Mouse (Mus musculus): ENCODE measurements at regions not wholly inside any gene's neighbourhood (a gene's known extent, or its start where the extent isn't known, plus 50 kb on each side); places are given as distances from the start of the nearest gene placed in this dataset.

GRCm38 (mm10) chr11:93725242-93725641 is 160.3 kb downstream of the Utp18 start:
- H3K4me1 ChIP-seq (replicated peaks; ENCODE audit: control insufficient read depth, insufficient read depth, low read length), result no peaks in the 10 kb centered on the region
- H3K36me3 ChIP-seq (ENCODE audit: control insufficient read depth, insufficient read depth), result no peaks in the 10 kb centered on the region
- no peak overlapping the region for H3K27ac ChIP-seq (ENCODE audit: low read length)
- H3K9me3 ChIP-seq (ENCODE audit: control insufficient read depth, low read length), result no peaks in the 10 kb centered on the region
- 10% methylated on average over 6 of the region's 6 CpGs for WGBS
- no peak overlapping the region for H3K4me2 ChIP-seq (ENCODE audit: low read length)
- H3K9ac ChIP-seq (replicated peaks; ENCODE audit: low read depth, low read length), result no peak overlapping the region
- H3K4me3 ChIP-seq (replicated peaks; ENCODE audit: low read length), result no peak overlapping the region
- ATAC-seq, result peak; percentile 67
- H3K27me3 ChIP-seq (replicated peaks; ENCODE audit: control insufficient read depth, insufficient read depth, low read length), result no peaks in the 10 kb centered on the region

- Histone ChIP-seq H3K27me3 (replicated peaks; ENCODE audit: control insufficient read depth, insufficient read depth, low read length) (no peaks in the 10 kb centered on the region), H3K9me3 (ENCODE audit: control insufficient read depth, low read length) (no peaks in the 10 kb centered on the region), H3K4me1 (replicated peaks; ENCODE audit: control insufficient read depth, insufficient read depth, low read length) (no peaks in the 10 kb centered on the region), H3K36me3 (ENCODE audit: control insufficient read depth, insufficient read depth) (no peaks in the 10 kb centered on the region), H3K9ac (replicated peaks; ENCODE audit: low read depth, low read length) (no peak overlapping the region), H3K4me3 (replicated peaks; ENCODE audit: low read length) (no peak overlapping the region), H3K27ac (ENCODE audit: low read length) (no peak overlapping the region), H3K4me2 (ENCODE audit: low read length) (no peak overlapping the region)
- no peak for ATAC-seq
- 70% methylated on average over 2 of the region's 2 CpGs for WGBS
These were observed 166.4 kb downstream of the Utp18 start for GRCm38 (mm10) chr11:93719141-93719540.

GRCm38 (mm10) chr11:93709686-93710085 is 175.9 kb downstream of the Utp18 start:
- ATAC-seq, result no peak
- Histone ChIP-seq H3K27me3 (replicated peaks; ENCODE audit: control insufficient read depth, insufficient read depth, low read length) (no peaks in the 10 kb centered on the region), H3K9ac (replicated peaks; ENCODE audit: low read depth, low read length) (no peak overlapping the region), H3K4me2 (ENCODE audit: low read length) (no peak overlapping the region), H3K27ac (ENCODE audit: low read length) (no peak overlapping the region), H3K9me3 (ENCODE audit: control insufficient read depth, low read length) (no peaks in the 10 kb centered on the region), H3K4me3 (replicated peaks; ENCODE audit: low read length) (no peak overlapping the region), H3K36me3 (ENCODE audit: control insufficient read depth, insufficient read depth) (no peaks in the 10 kb centered on the region), H3K4me1 (replicated peaks; ENCODE audit: control insufficient read depth, insufficient read depth, low read length) (no peaks in the 10 kb centered on the region)
- 85% methylated on average over 4 of the region's 4 CpGs for WGBS

GRCm38 (mm10) chr11:93696982-93697541 is 188.5 kb downstream of the Utp18 start:
- WGBS, result 92% methylated on average over 8 of the region's 8 CpGs
- Histone ChIP-seq H3K4me3 (replicated peaks; ENCODE audit: low read length) (no peak overlapping the region), H3K36me3 (ENCODE audit: control insufficient read depth, insufficient read depth) (no peaks in the 10 kb centered on the region), H3K4me1 (replicated peaks; ENCODE audit: control insufficient read depth, insufficient read depth, low read length) (no peaks in the 10 kb centered on the region), H3K9me3 (ENCODE audit: control insufficient read depth, low read length) (no peaks in the 10 kb centered on the region), H3K27ac (ENCODE audit: low read length) (no peak overlapping the region), H3K4me2 (ENCODE audit: low read length) (no peak overlapping the region), H3K27me3 (replicated peaks; ENCODE audit: control insufficient read depth, insufficient read depth, low read length) (no peaks in the 10 kb centered on the region), H3K9ac (replicated peaks; ENCODE audit: low read depth, low read length) (no peak overlapping the region)
- ATAC-seq, result no peak

GRCm38 (mm10) chr11:93696096-93696890 is 189.3 kb downstream of the Utp18 start:
- H3K36me3 ChIP-seq (ENCODE audit: control insufficient read depth, insufficient read depth), result no peaks in the 10 kb centered on the region
- H3K4me2 ChIP-seq (ENCODE audit: low read length), result no peak overlapping the region
- no peak for ATAC-seq
- H3K27me3 ChIP-seq (replicated peaks; ENCODE audit: control insufficient read depth, insufficient read depth, low read length), result no peaks in the 10 kb centered on the region
- no peak overlapping the region for H3K4me3 ChIP-seq (replicated peaks; ENCODE audit: low read length)
- no peaks in the 10 kb centered on the region for H3K9me3 ChIP-seq (ENCODE audit: control insufficient read depth, low read length)
- no peak overlapping the region for H3K27ac ChIP-seq (ENCODE audit: low read length)
- WGBS, result 69% methylated on average over 12 of the region's 12 CpGs
- no peaks in the 10 kb centered on the region for H3K4me1 ChIP-seq (replicated peaks; ENCODE audit: control insufficient read depth, insufficient read depth, low read length)
- H3K9ac ChIP-seq (replicated peaks; ENCODE audit: low read depth, low read length), result no peak overlapping the region

- Histone ChIP-seq H3K36me3 (ENCODE audit: control insufficient read depth, insufficient read depth) (no peaks in the 10 kb centered on the region), H3K4me1 (replicated peaks; ENCODE audit: control insufficient read depth, insufficient read depth, low read length) (no peaks in the 10 kb centered on the region; the same call in 1 of the 2 replicates), H3K9me3 (ENCODE audit: control insufficient read depth, low read length) (no peaks in the 10 kb centered on the region), H3K4me3 (replicated peaks; ENCODE audit: low read length) (no peak overlapping the region), H3K27me3 (replicated peaks; ENCODE audit: control insufficient read depth, insufficient read depth, low read length) (no peaks in the 10 kb centered on the region), H3K9ac (replicated peaks; ENCODE audit: low read depth, low read length) (no peak overlapping the region), H3K4me2 (ENCODE audit: low read length) (no peak overlapping the region), H3K27ac (ENCODE audit: low read length) (no peak overlapping the region)
- ATAC-seq, result no peak
- 54% methylated on average over 5 of the region's 5 CpGs for WGBS
These were observed 201.9 kb downstream of the Utp18 start for GRCm38 (mm10) chr11:93683691-93684090.

GRCm38 (mm10) chr11:93676299-93676698 is 209.3 kb downstream of the Utp18 start:
- Histone ChIP-seq H3K27ac (ENCODE audit: low read length) (no peak overlapping the region), H3K4me1 (replicated peaks; ENCODE audit: control insufficient read depth, insufficient read depth, low read length) (no peaks in the 10 kb centered on the region), H3K36me3 (ENCODE audit: control insufficient read depth, insufficient read depth) (no peaks in the 10 kb centered on the region), H3K4me2 (ENCODE audit: low read length) (no peak overlapping the region), H3K4me3 (replicated peaks; ENCODE audit: low read length) (no peak overlapping the region), H3K9me3 (ENCODE audit: control insufficient read depth, low read length) (no peaks in the 10 kb centered on the region), H3K9ac (replicated peaks; ENCODE audit: low read depth, low read length) (no peak overlapping the region), H3K27me3 (replicated peaks; ENCODE audit: control insufficient read depth, insufficient read depth, low read length) (no peaks in the 10 kb centered on the region)
- no peak for ATAC-seq
- WGBS, result 89% methylated on average over 5 of the region's 5 CpGs

GRCm38 (mm10) chr11:93672025-93672424 is 213.5 kb downstream of the Utp18 start:
- Histone ChIP-seq H3K4me2 (ENCODE audit: low read length) (no peak overlapping the region), H3K36me3 (ENCODE audit: control insufficient read depth, insufficient read depth) (no peaks in the 10 kb centered on the region), H3K4me1 (replicated peaks; ENCODE audit: control insufficient read depth, insufficient read depth, low read length) (no peaks in the 10 kb centered on the region), H3K4me3 (replicated peaks; ENCODE audit: low read length) (no peak overlapping the region), H3K27ac (ENCODE audit: low read length) (no peak overlapping the region), H3K9ac (replicated peaks; ENCODE audit: low read depth, low read length) (no peak overlapping the region), H3K27me3 (replicated peaks; ENCODE audit: control insufficient read depth, insufficient read depth, low read length) (no peaks in the 10 kb centered on the region), H3K9me3 (ENCODE audit: control insufficient read depth, low read length) (no peaks in the 10 kb centered on the region)
- WGBS, result 85% methylated on average over 3 of the region's 3 CpGs
- no peak for ATAC-seq

GRCm38 (mm10) chr11:93661657-93662056 is 223.9 kb downstream of the Utp18 start:
- Histone ChIP-seq H3K27me3 (replicated peaks; ENCODE audit: control insufficient read depth, insufficient read depth, low read length) (no peaks in the 10 kb centered on the region), H3K4me2 (ENCODE audit: low read length) (no peak overlapping the region), H3K4me3 (replicated peaks; ENCODE audit: low read length) (no peak overlapping the region), H3K9ac (replicated peaks; ENCODE audit: low read depth, low read length) (no peak overlapping the region), H3K27ac (ENCODE audit: low read length) (no peak overlapping the region), H3K4me1 (replicated peaks; ENCODE audit: control insufficient read depth, insufficient read depth, low read length) (no peaks in the 10 kb centered on the region), H3K9me3 (ENCODE audit: control insufficient read depth, low read length) (no peaks in the 10 kb centered on the region), H3K36me3 (ENCODE audit: control insufficient read depth, insufficient read depth) (no peaks in the 10 kb centered on the region)
- no peak for ATAC-seq
- WGBS, result 39% methylated on average over 2 of the region's 2 CpGs

Measured in forebrain, embryonic 16.5 days (tissue).